Mouse (Mus musculus): ENCODE results near the gene Ndufa3.
"Not testable (repeated sequence)": the region's sequence is repeated elsewhere in the genome, so short reads cannot be mapped to it uniquely, and the experiment has no call there.

The Ndufa3 gene

GRCm38 (mm10) chr7:3617242-3617995 is at the start of gene Ndufa3:
Ndufa3 (plus strand) TSS chr7:3617373.
- DNase-seq (ENCODE audit: extremely low read depth, insufficient read length, low spot score) = peak; percentile 83

GRCm38 (mm10) chr7:3569725-3570124 is 47.4 kb upstream of the Ndufa3 start:
- DNase-seq (ENCODE audit: extremely low read depth, insufficient read length, low spot score) = no peak

- not testable (repeated sequence) for DNase-seq (ENCODE audit: extremely low read depth, insufficient read length, low spot score)
Measured at GRCm38 (mm10) chr7:3570580-3570979, 46.6 kb upstream of the Ndufa3 start.

- no peak for DNase-seq (ENCODE audit: extremely low read depth, insufficient read length, low spot score)
Measured at GRCm38 (mm10) chr7:3571847-3572246, 45.3 kb upstream of the Ndufa3 start.

DNA sequence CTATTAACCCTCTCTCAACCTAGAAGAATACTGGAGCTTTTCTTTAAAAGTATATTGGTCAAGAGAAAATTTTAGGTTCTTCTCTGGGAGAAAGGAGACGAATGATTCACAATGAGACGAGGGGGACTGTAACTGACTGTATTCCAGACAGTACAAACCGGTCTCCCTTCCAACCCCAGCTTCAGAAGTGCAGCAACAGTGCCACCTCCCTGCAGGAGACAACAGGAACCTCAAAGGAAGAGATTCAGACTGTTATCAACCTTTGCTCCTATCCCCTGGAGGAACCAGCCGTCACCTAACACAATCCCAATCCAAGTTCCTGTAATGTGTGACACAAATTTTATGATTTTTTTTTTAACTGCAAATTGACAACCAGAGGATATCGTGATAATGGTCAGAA is 43.0 kb upstream of the Ndufa3 start:
- DNase-seq (ENCODE audit: extremely low read depth, insufficient read length, low spot score) = no peak

GRCm38 (mm10) chr7:3576354-3577124 is 40.6 kb upstream of the Ndufa3 start:
- no peak for DNase-seq (ENCODE audit: extremely low read depth, insufficient read length, low spot score)

- no peak for DNase-seq (ENCODE audit: extremely low read depth, insufficient read length, low spot score)
Measured at GRCm38 (mm10) chr7:3578196-3578595, 39.0 kb upstream of the Ndufa3 start.

DNA sequence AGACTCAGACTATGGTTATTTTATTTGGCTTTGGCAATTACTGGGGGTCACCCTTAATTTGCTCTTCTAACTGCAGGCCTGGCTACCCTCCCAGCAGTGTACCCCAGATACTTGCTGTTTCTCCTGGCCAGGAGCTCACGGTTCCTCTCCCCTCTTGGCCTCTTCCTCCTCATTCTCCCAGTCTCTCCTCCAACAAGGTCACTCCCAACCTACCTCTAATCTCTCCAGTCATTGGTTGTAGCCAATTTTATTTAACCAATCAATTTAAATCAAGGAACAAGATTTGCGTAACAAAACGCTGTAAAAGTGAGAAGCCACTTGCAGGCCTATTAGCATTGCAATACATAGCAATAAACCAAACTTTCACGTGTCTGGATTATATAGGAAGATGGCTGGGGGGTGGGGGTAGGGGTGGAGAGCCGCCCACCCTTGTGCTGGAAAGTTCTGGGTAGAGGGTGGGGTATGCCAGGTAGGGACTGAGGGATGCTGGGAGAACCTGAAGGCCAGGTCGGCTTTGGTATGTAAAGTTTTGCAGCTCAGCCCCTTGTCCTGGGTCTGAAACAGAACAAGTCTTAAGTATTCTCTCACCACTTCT is 38.1 kb upstream of the Ndufa3 start:
- no peak for DNase-seq (ENCODE audit: extremely low read depth, insufficient read length, low spot score)

DNA sequence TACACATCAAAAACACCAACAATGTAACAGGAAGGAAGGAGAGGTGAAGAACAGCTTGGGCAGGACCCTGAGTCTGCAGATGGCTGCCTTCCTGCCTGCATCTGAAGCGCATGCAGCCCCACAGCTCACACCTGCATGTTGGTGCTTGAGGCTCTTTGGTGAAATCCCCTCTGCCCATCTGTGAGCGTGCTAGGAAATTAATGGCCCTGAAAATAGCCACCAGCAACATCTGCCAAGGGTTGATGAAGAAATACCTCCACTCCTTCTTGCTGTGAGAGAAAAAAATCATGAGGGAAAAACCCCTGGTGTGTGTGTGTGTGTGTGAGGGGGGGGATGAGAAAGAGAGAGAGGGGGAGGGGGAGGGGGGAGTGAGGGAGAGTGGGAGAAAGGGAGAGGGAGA is 37.1 kb upstream of the Ndufa3 start:
- DNase-seq (ENCODE audit: extremely low read depth, insufficient read length, low spot score) = no peak

- DNase-seq (ENCODE audit: extremely low read depth, insufficient read length, low spot score) = no peak
Measured at GRCm38 (mm10) chr7:3585763-3586162, 31.4 kb upstream of the Ndufa3 start.

GRCm38 (mm10) chr7:3586255-3586654 is 30.9 kb upstream of the Ndufa3 start:
- DNase-seq (ENCODE audit: extremely low read depth, insufficient read length, low spot score) = no peak

GRCm38 (mm10) chr7:3587292-3587691 is 29.9 kb upstream of the Ndufa3 start:
- DNase-seq (ENCODE audit: extremely low read depth, insufficient read length, low spot score) = no peak

DNA sequence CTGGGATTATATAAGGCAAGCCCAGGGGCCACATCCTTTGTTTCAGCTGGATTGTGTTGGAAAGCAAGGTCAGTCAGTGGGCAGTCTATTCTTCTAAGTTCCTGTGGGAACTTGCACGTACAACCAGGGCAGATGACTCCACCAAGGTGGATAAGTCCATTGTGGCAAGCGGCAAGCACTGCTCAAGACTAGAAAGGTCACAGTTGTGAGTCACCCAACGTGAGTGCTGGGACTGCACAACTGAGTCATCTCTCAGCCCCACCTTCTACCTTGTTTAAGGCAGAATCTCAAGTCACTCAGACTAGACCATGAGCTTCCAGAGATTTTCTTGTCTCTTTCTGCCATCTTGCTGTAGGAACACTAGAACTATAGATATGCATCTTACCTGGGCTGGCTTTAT is 26.6 kb upstream of the Ndufa3 start:
- DNase-seq (ENCODE audit: extremely low read depth, insufficient read length, low spot score) = peak; percentile 11

GRCm38 (mm10) chr7:3591534-3591933 is 25.6 kb upstream of the Ndufa3 start:
- no peak for DNase-seq (ENCODE audit: extremely low read depth, insufficient read length, low spot score)

DNA sequence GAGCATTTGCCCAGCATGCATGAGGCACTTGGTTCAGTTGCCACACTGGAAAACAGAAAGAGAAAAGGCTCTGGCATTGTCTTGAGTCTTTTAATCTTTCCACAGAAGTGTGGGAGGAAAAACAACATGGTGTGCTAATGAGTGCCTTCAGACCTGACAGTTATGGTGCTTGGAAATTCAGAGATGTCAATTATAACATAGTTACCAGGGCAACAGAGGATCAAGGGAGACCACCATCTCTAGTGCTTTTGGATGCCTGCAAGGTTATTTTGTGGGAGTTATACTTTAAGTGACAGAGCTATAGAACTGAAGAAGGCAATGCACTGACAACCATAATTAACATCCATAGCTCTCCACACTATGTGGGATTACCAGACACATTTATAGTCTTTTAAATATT is 23.3 kb upstream of the Ndufa3 start:
- no peak for DNase-seq (ENCODE audit: extremely low read depth, insufficient read length, low spot score)

DNA sequence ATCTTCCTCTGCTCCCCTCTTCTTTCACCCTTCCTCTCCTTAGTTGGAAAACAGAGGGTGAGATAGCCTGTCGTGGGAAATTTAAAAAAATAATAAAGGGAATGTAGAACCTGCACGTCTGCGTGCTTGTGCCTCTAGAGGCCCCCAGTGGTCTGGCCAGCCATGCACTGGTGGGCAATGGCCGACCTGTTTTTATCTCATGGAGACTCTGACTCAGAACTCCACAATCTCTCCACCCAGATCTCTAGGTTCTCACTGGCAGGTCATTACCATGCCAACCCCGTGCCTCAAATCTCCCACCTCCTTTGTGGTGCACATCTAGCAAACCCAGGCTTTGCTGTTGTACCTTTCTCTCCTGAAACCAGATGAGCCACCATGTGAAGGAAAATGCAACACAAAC is 22.5 kb upstream of the Ndufa3 start:
- no peak for DNase-seq (ENCODE audit: extremely low read depth, insufficient read length, low spot score)

DNA sequence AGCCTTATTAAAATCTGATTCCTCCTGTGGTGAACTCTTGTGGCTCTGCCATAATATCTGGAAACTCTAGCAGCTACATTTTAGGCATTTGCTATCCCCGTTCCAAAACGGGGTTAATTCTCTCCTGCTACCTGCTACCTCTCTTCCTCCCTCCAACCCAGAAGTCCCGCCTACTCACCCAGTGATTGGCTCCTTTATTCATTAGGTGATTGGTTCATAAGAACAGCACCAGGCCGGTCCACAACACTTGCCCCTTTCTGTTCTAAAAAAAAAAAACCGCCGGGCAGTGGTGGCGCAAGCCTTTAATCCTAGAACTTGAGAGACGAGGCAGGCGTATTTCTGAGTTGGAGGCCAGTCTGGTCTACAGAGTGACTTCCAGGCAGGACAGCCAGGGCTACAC is 22.0 kb upstream of the Ndufa3 start:
- peak; percentile 54 for DNase-seq (ENCODE audit: extremely low read depth, insufficient read length, low spot score)

DNA sequence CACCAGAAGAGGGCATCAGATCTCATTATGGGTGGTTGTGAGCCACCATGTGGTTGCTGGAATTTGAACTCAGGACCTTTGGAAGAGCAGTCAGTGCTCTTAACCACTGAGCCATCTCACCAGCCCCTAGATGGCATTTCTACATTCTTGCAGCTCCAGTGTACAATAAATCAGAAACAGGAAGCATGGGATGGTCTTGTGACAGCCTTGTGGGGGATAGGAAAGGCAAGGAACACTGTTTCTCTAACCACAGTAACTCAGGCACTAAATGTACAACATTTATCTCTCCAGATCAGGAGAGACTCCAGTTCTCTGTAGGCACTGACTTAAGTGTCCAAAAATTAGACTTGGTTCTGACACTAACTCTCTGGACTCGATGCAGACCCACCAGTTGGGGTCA is 19.4 kb upstream of the Ndufa3 start:
- DNase-seq (ENCODE audit: extremely low read depth, insufficient read length, low spot score) = not testable (repeated sequence)

DNA sequence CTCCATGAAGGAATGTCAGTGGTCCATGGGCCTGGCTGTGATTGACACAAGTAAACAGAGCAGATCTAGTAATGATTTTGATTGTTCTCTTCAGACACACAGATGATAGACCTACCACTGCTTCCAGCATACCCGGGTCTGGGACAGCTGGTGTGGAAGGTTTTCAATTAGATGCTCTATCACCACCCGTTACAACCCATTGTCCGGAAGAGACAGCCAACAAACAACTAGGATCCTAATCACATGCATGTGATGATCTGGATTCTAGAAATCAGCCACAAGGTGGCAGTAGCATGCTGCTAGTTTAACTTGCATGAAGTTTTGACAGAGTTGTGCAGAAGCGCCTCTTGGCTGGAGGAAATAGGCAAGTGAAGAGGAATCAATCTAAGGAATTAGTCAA is 16.1 kb upstream of the Ndufa3 start:
- no peak for DNase-seq (ENCODE audit: extremely low read depth, insufficient read length, low spot score)

GRCm38 (mm10) chr7:3606798-3607197 is 10.4 kb upstream of the Ndufa3 start:
- DNase-seq (ENCODE audit: extremely low read depth, insufficient read length, low spot score) = no peak

DNA sequence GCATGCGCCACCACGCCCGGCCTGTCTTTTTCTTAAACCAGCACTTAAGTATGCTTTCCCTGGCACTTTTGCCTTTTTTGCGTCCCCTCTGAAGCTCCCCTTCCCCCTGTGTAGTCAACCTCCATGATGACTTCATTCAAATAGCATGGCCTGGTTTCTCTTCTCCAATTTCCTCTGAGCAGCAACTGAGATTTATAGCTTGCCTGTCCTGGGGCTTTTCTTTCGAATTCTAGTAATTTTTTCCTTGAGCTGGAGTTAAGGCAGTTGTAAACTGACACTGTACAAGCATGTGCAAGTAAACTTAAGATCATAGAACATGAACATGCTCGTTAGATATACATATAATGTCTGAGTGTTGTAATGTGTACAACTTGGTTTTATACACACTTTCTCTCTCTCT is 9.8 kb upstream of the Ndufa3 start:
- no peak for DNase-seq (ENCODE audit: extremely low read depth, insufficient read length, low spot score)

- DNase-seq (ENCODE audit: extremely low read depth, insufficient read length, low spot score) = no peak
Measured at GRCm38 (mm10) chr7:3608668-3609067, 8.5 kb upstream of the Ndufa3 start.
